Mouse (Mus musculus): Measurements from ENCODE around the gene Abhd4.

GRCm38 (mm10) chr14:54218721-54219120 lies 35.3 kb upstream of the Abhd4 start:
- no peak for TF ChIP-seq CTCF (IDR thresholded peaks at IDR 0.05; ENCODE audit: low read depth, low read length)
- TF ChIP-seq POLR2A (IDR thresholded peaks at IDR 0.05; ENCODE audit: extremely low read depth, insufficient read depth, low read length): no peak
